Mouse (Mus musculus): Measurements from ENCODE around the gene Srrm3.

- TF ChIP-seq CTCF (IDR thresholded peaks at IDR 0.05; ENCODE audit: control insufficient read depth, insufficient read depth, insufficient replicate concordance, low read depth, low read length): no peak
- no peak for TF ChIP-seq POLR2A (IDR thresholded peaks at IDR 0.05; ENCODE audit: control insufficient read depth, low read depth, low read length)
Observed at GRCm38 (mm10) chr5:135909646-135910045, 103.0 kb downstream of the Srrm3 start.
